ENCODE assay signal across 8 mouse cellular contexts in genomic region chr2:30094208-30094588, GRCm38 (mm10). TPM values are rescaled to one million over a fixed set of nuclear protein-coding genes. Genes with fewer than 3 reads are reported as not detected.
DNase-seq lines count a peak whose midpoint lies in the region; ATAC-seq and TF ChIP-seq lines count a peak whose summit lies in the region.

No protein-coding gene starts in this region.

- 2% methylated on average over 13 of the region's 13 CpGs for WGBS in kidney, postnatal 0 days
- 1% methylated on average over 13 of the region's 13 CpGs for WGBS in liver, embryonic 11.5 days

- H3K27me3 ChIP-seq in kidney, postnatal 0 days (ENCODE audit: insufficient read depth, low read length): no peaks in the 10 kb centered on the region
- no peaks in the 10 kb centered on the region for H3K27me3 ChIP-seq in MEL (ENCODE audit: control insufficient read depth in 1 of 2, insufficient read depth in 2 of 2, low read length in 2 of 2)
- no peaks in the 10 kb centered on the region for H3K27me3 ChIP-seq in liver, embryonic 11.5 days (replicated peaks; ENCODE audit: control insufficient read depth, insufficient read depth, low read length)

- no peak for TF ChIP-seq CTCF in kidney, postnatal 0 days (IDR thresholded peaks at IDR 0.05; ENCODE audit: low read depth)
- TF ChIP-seq CTCF in MEL (IDR thresholded peaks at IDR 0.05 in 2 of 3, conservative IDR thresholded peaks at IDR 0.05 in 1 of 3; ENCODE audit: control insufficient read depth in 1 of 3, insufficient read depth in 1 of 3, low read depth in 2 of 3, low read length in 3 of 3, poor library complexity in 1 of 3, severe bottlenecking in 1 of 3): no peak
- TF ChIP-seq CTCF in embryonic fibroblast, embryonic 13.5 days (IDR thresholded peaks at IDR 0.05; ENCODE audit: borderline replicate concordance, insufficient read depth, low read length): no peak

- peaks cover 15% of the 10 kb centered on the region; the same call in 1 of the 2 replicates for H3K36me3 ChIP-seq in kidney, postnatal 0 days (ENCODE audit: insufficient read depth, low read length)
- H3K36me3 ChIP-seq in MEL (ENCODE audit: control insufficient read depth in 1 of 2, insufficient read depth in 2 of 2, low read length in 2 of 2): peaks cover 0 to 6% of the 10 kb centered on the region in 2 experiments; a peak in 1 of 4 replicates
- H3K36me3 ChIP-seq in liver, embryonic 11.5 days (ENCODE audit: control insufficient read depth, insufficient read depth, low read length): peaks cover 17% of the 10 kb centered on the region; the same call in 1 of the 2 replicates

- peak in 1 of 2 experiments; percentile 30; a peak in 2 of 4 replicates for TF ChIP-seq POLR2A in MEL (IDR thresholded peaks at IDR 0.05; ENCODE audit: control insufficient read depth in 1 of 2, insufficient read depth in 1 of 2, low read depth in 1 of 2, low read length in 2 of 2, poor library complexity in 1 of 2)
- no peak for TF ChIP-seq POLR2A in embryonic fibroblast, embryonic 13.5 days (IDR thresholded peaks at IDR 0.05; ENCODE audit: low read depth, low read length)

- H3K4me1 ChIP-seq in kidney, postnatal 0 days (replicated peaks; ENCODE audit: insufficient read depth, low read length): peaks cover 4% of the 10 kb centered on the region
- H3K4me1 ChIP-seq in MEL (ENCODE audit: control insufficient read depth in 1 of 2, insufficient read depth in 2 of 2, low read length in 2 of 2): peaks cover 0 to 16% of the 10 kb centered on the region in 2 experiments; a peak in 2 of 4 replicates
- H3K4me1 ChIP-seq in embryonic fibroblast, embryonic 13.5 days (ENCODE audit: control insufficient read depth, insufficient read depth, low read length): peaks cover 4% of the 10 kb centered on the region; the same call in 1 of the 2 replicates
- H3K4me1 ChIP-seq in liver, embryonic 11.5 days (replicated peaks; ENCODE audit: control insufficient read depth, insufficient read depth, low read length): peaks cover 26% of the 10 kb centered on the region

- no peak for TF ChIP-seq EP300 in MEL (IDR thresholded peaks at IDR 0.05; ENCODE audit: low read depth in 1 of 2, low read length in 2 of 2)

- H3K9me3 ChIP-seq in kidney, postnatal 0 days (replicated peaks; ENCODE audit: low read length): no peaks in the 10 kb centered on the region
- H3K9me3 ChIP-seq in MEL (replicated peaks; ENCODE audit: insufficient read depth, low read length): no peaks in the 10 kb centered on the region
- no peaks in the 10 kb centered on the region for H3K9me3 ChIP-seq in liver, embryonic 11.5 days (ENCODE audit: control insufficient read depth, low read length)

- H3K4me2 ChIP-seq in kidney, postnatal 0 days (ENCODE audit: low read length): peak overlapping the region; percentile 70
- H3K4me2 ChIP-seq in liver, embryonic 11.5 days: peak overlapping the region; percentile 94

- no peak for DNase-seq in kidney, postnatal 0 days (ENCODE audit: low spot score)
- DNase-seq in kidney, adult 11 months: no peak
- peak; percentile 80 for DNase-seq in MEL (ENCODE audit: low read depth, low spot score)
- DNase-seq in liver, embryonic 11.5 days (ENCODE audit: low spot score): peak; percentile 59
- DNase-seq in T-cell, adult 2 months (ENCODE audit: low spot score): no peak
- DNase-seq in cerebellum, postnatal 14 days: no peak
- DNase-seq in thymus, postnatal 25 days: no peak

- peak overlapping the region; percentile 46; the same call in 1 of the 2 replicates for H3K9ac ChIP-seq in kidney, postnatal 0 days (ENCODE audit: low read depth, low read length)
- peak overlapping the region; percentile 85 for H3K9ac ChIP-seq in MEL (ENCODE audit: control insufficient read depth, low read depth, low read length, poor library complexity, severe bottlenecking)
- H3K9ac ChIP-seq in liver, embryonic 11.5 days (ENCODE audit: low read depth, low read length): peak overlapping the region; percentile 73

- peak overlapping the region; percentile 49 for H3K4me3 ChIP-seq in kidney, postnatal 0 days (replicated peaks; ENCODE audit: low read depth, low read length)
- peak overlapping the region; percentile 79 to 82 for H3K4me3 ChIP-seq in MEL (ENCODE audit: control insufficient read depth in 1 of 2, insufficient read depth in 1 of 2, low read depth in 2 of 2, low read length in 2 of 2)
- H3K4me3 ChIP-seq in embryonic fibroblast, embryonic 13.5 days (ENCODE audit: insufficient read depth, low read length): peak overlapping the region; percentile 78
- H3K4me3 ChIP-seq in liver, embryonic 11.5 days (ENCODE audit: low read depth, low read length): peak overlapping the region; percentile 78

- no peak; the same call in 1 of the 2 replicates for ATAC-seq in kidney, postnatal 0 days (replicated peaks; ENCODE audit: low FRiP score, low read depth)
- no peak for ATAC-seq in liver, embryonic 11.5 days (replicated peaks; ENCODE audit: low FRiP score)

- peak overlapping the region; percentile 14; the same call in 1 of the 2 replicates for H3K27ac ChIP-seq in kidney, postnatal 0 days
- peak overlapping the region; percentile 74 for H3K27ac ChIP-seq in MEL (ENCODE audit: control insufficient read depth, low read depth, low read length)
- H3K27ac ChIP-seq in embryonic fibroblast, embryonic 13.5 days (ENCODE audit: insufficient read depth, low read length): peak overlapping the region; percentile 32
- H3K27ac ChIP-seq in liver, embryonic 11.5 days (ENCODE audit: low read depth, low read length): peak overlapping the region; percentile 78

- H3K79me2 ChIP-seq in MEL (ENCODE audit: control insufficient read depth, insufficient read depth, low read length, poor library complexity): peaks cover 20% of the 10 kb centered on the region

- TF ChIP-seq RAD21 in MEL (IDR thresholded peaks at IDR 0.05; ENCODE audit: low read depth, low read length): no peak

TF ChIP-seq in MEL, 35 proteins besides CTCF, POLR2A, EP300 and RAD21:
- peak; percentile 81 for TF ChIP-seq ZMIZ1 (IDR thresholded peaks at IDR 0.05; ENCODE audit: low read depth, low read length)
- peak; percentile 57 for TF ChIP-seq NRF1 (IDR thresholded peaks at IDR 0.05; ENCODE audit: insufficient read depth, low read depth, low read length, poor library complexity, severe bottlenecking)
- TF ChIP-seq CHD1 (IDR thresholded peaks at IDR 0.05; ENCODE audit: low read depth, low read length): no peak
- TF ChIP-seq SIN3A (IDR thresholded peaks at IDR 0.05; ENCODE audit: low read length): no peak
- no peak for TF ChIP-seq MEF2A (IDR thresholded peaks at IDR 0.05; ENCODE audit: extremely low read depth, insufficient replicate concordance, low read depth, low read length, poor library complexity, severe bottlenecking)
- no peak for TF ChIP-seq USF2 (IDR thresholded peaks at IDR 0.05; ENCODE audit: borderline replicate concordance in 1 of 2, insufficient read depth in 1 of 2, low read depth in 1 of 2, low read length in 2 of 2)
- no peak for TF ChIP-seq UBTF (IDR thresholded peaks at IDR 0.05; ENCODE audit: borderline replicate concordance, insufficient read depth, low read depth, low read length)

RNA-seq across cellular contexts. Expression of gene Zdhhc12, which starts 0.8 kb away (rescaled TPM):
- polyA plus RNA-seq in kidney, postnatal 0 days (2015; fragmentation: Nextera tagmentation; extraction: Ambion mirVana): 31.8 and 37.0 TPM in 2 replicates
- 22.6 and 25.1 TPM in 2 replicates for total RNA-seq in MEL (2012; rRNA removed)
- polyA plus RNA-seq in MEL (2012; ENCODE audit: insufficient read depth in 1 of 2, insufficient read length in 2 of 2, low read depth in 1 of 2, low replicate concordance in 2 of 2, missing spikeins in 1 of 2): 10 to 100 TPM in 1 of 2 experiments, not detected in 1; 42.1 TPM
- 26.8 and 30.5 TPM in 2 replicates for polyA plus RNA-seq in embryonic fibroblast, embryonic 13.5 days (2011; ENCODE audit: insufficient read length, low read depth, missing spikeins)
- 51.9 and 53.7 TPM in 2 replicates for polyA plus RNA-seq in liver, embryonic 11.5 days (2014; fragmentation: Nextera tagmentation; extraction: Ambion mirVana)

RNA-seq across cellular contexts. Expression of gene Pkn3, which starts 16.7 kb away (rescaled TPM):
- 5.7 and 6.4 TPM in 2 replicates for polyA plus RNA-seq in kidney, postnatal 0 days (2015; fragmentation: Nextera tagmentation; extraction: Ambion mirVana)
- 2.0 and 2.9 TPM in 2 replicates for total RNA-seq in MEL (2012; rRNA removed)
- polyA plus RNA-seq in MEL (2012; ENCODE audit: insufficient read depth in 1 of 2, insufficient read length in 2 of 2, low read depth in 1 of 2, low replicate concordance in 2 of 2, missing spikeins in 1 of 2): 1 to 10 TPM in 1 of 2 experiments, not detected in 1; 5.8 TPM
- 6.5 and 8.2 TPM in 2 replicates for polyA plus RNA-seq in embryonic fibroblast, embryonic 13.5 days (2011; ENCODE audit: insufficient read length, low read depth, missing spikeins)
- polyA plus RNA-seq in liver, embryonic 11.5 days (2014; fragmentation: Nextera tagmentation; extraction: Ambion mirVana): 9.6 and 10.2 TPM in 2 replicates

RNA-seq across cellular contexts. Expression of gene Zer1, which starts 30.2 kb away (rescaled TPM):
- 4.4 and 4.9 TPM in 2 replicates for polyA plus RNA-seq in kidney, postnatal 0 days (2015; fragmentation: Nextera tagmentation; extraction: Ambion mirVana)
- 3.9 and 4.3 TPM in 2 replicates for total RNA-seq in MEL (2012; rRNA removed)
- polyA plus RNA-seq in MEL (2012; ENCODE audit: insufficient read depth in 1 of 2, insufficient read length in 2 of 2, low read depth in 1 of 2, low replicate concordance in 2 of 2, missing spikeins in 1 of 2): 10 to 100 TPM in 1 of 2 experiments, not detected in 1; 14.0 TPM
- polyA plus RNA-seq in embryonic fibroblast, embryonic 13.5 days (2011; ENCODE audit: insufficient read length, low read depth, missing spikeins): 15.2 and 21.4 TPM in 2 replicates
- polyA plus RNA-seq in liver, embryonic 11.5 days (2014; fragmentation: Nextera tagmentation; extraction: Ambion mirVana): 4.7 and 6.2 TPM in 2 replicates

RNA-seq across cellular contexts. Expression of gene Set, which starts 37.0 kb away (rescaled TPM):
- polyA plus RNA-seq in kidney, postnatal 0 days (2015; fragmentation: Nextera tagmentation; extraction: Ambion mirVana): 411 and 412 TPM in 2 replicates
- total RNA-seq in MEL (2012; rRNA removed): 580 and 633 TPM in 2 replicates
- polyA plus RNA-seq in MEL (2012; ENCODE audit: insufficient read depth in 1 of 2, insufficient read length in 2 of 2, low read depth in 1 of 2, low replicate concordance in 2 of 2, missing spikeins in 1 of 2): 100 to 1,000 TPM; 250 to 973 TPM
- 457 and 582 TPM in 2 replicates for polyA plus RNA-seq in embryonic fibroblast, embryonic 13.5 days (2011; ENCODE audit: insufficient read length, low read depth, missing spikeins)
- 641 and 659 TPM in 2 replicates for polyA plus RNA-seq in liver, embryonic 11.5 days (2014; fragmentation: Nextera tagmentation; extraction: Ambion mirVana)

RNA-seq across cellular contexts. Expression of gene Tbc1d13, which starts 39.3 kb away (rescaled TPM):
- 6.4 and 6.6 TPM in 2 replicates for polyA plus RNA-seq in kidney, postnatal 0 days (2015; fragmentation: Nextera tagmentation; extraction: Ambion mirVana)
- 49.1 and 62.4 TPM in 2 replicates for total RNA-seq in MEL (2012; rRNA removed)
- polyA plus RNA-seq in MEL (2012; ENCODE audit: insufficient read depth in 1 of 2, insufficient read length in 2 of 2, low read depth in 1 of 2, low replicate concordance in 2 of 2, missing spikeins in 1 of 2): 10 to 100 TPM in 1 of 2 experiments, not detected in 1; 78.5 TPM
- 39.8 and 41.0 TPM in 2 replicates for polyA plus RNA-seq in embryonic fibroblast, embryonic 13.5 days (2011; ENCODE audit: insufficient read length, low read depth, missing spikeins)
- 6.9 and 9.2 TPM in 2 replicates for polyA plus RNA-seq in liver, embryonic 11.5 days (2014; fragmentation: Nextera tagmentation; extraction: Ambion mirVana)

Comparison
In these comparisons a context has a peak if more than half of its experiments do, and no peak if none do; other contexts are left out.
1. DNase-seq: peak in MEL (single experiment) and liver, embryonic 11.5 days (single experiment); none in kidney, postnatal 0 days (single experiment), kidney, adult 11 months (single experiment), T-cell, adult 2 months (single experiment), cerebellum, postnatal 14 days (0 of 2) and thymus, postnatal 25 days (single experiment).
2. H3K27ac ChIP-seq: peak in every context shown above with its lines; median percentile 78 in liver, embryonic 11.5 days; 74 in MEL; 32 in embryonic fibroblast, embryonic 13.5 days; 14 in kidney, postnatal 0 days.
3. Peak in every context shown above with its lines, with median percentiles within 50 percentile points of each other: H3K4me3 ChIP-seq and H3K9ac ChIP-seq.